Mouse (Mus musculus) lung, adult 2 months (tissue): ENCODE data around the gene St6galnac6. TPM values are rescaled to one million over a fixed set of nuclear protein-coding genes. Genes with fewer than 3 reads are reported as not detected.

ENCODE experiments used
- DNase-seq: peaks from one replicate; pipeline ENCODE4 v3.0.0; 2022
- H3K4me1 ChIP-seq: fragments of 200-500 bp; 2 replicates; pipeline ENCODE4 v1.6.1; 2011; ENCODE audit warnings: low read length; ENCODE audit not compliant: control insufficient read depth, insufficient read depth
- H3K4me3 ChIP-seq: fragments of 200-500 bp; replicated peaks from 2 replicates; pipeline ENCODE3; 2011; ENCODE audit warnings: low read depth, mild to moderate bottlenecking, control low read depth, low read length; ENCODE audit errors: extremely low read depth
- CTCF ChIP-seq: fragments of 200-500 bp; IDR thresholded peaks from 2 replicates; pipeline ENCODE4 v1.5.1; 2011; ENCODE audit warnings: mild to moderate bottlenecking, low read length, control low read depth; ENCODE audit not compliant: insufficient read depth
- POLR2A ChIP-seq: fragments of 200-500 bp; IDR thresholded peaks from 2 replicates; pipeline ENCODE4 v1.6.1; 2011; ENCODE audit warnings: low read depth, mild to moderate bottlenecking, control low read depth, low read length, borderline replicate concordance; ENCODE audit errors: extremely low read depth
- WGBS: fragments of 180-500 bp; shearing (Covaris S2); methylation state at CpG from one replicate; pipeline ENCODE4 v1.1.7; 2018; 5-methylcytosine and 5-hydroxymethylcytosine counted together
- polyA plus RNA-seq: library from polyadenylated mRNA; depleted of rRNA; stranded (reverse); fragments of >200 nt; gene quantifications from 2 replicates; pipeline ENCODE4 v1.2.3, GENCODE M21; 2012

The St6galnac6 gene
- polyA plus RNA-seq, 1 experiment = 59.0 TPM

GRCm38 (mm10) chr2:32598506-32598905 is 1.0 kb upstream of the St6galnac6 start:
- peaks cover 6% of the 10 kb centered on the region for H3K4me1 ChIP-seq
- 60% methylated on average over 8 of the region's 8 CpGs for WGBS
- no peak for DNase-seq
- H3K4me3 ChIP-seq = no peak overlapping the region
- no peak for TF ChIP-seq POLR2A
- TF ChIP-seq CTCF = no peak

- DNase-seq = peak; percentile 42
- Histone ChIP-seq H3K4me1 (peaks cover 7% of the 10 kb centered on the region), H3K4me3 (no peak overlapping the region)
- 39% methylated on average over 8 of the region's 8 CpGs for WGBS
- TF ChIP-seq POLR2A = no peak
- TF ChIP-seq CTCF = peak; percentile 55
Observed at GRCm38 (mm10) chr2:32601417-32602065, 2.0 kb downstream of the St6galnac6 start.

- 1% methylated on average over 11 of the region's 11 CpGs for WGBS
- H3K4me1 ChIP-seq = peaks cover 8% of the 10 kb centered on the region
- peak overlapping the region; percentile 55 for H3K4me3 ChIP-seq
- peak; percentile 92 for DNase-seq
- TF ChIP-seq POLR2A (peak; percentile 27; the same call in 1 of the 2 replicates), CTCF (peak; percentile 88)
Observed at GRCm38 (mm10) chr2:32602600-32603054, 3.1 kb downstream of the St6galnac6 start.

- H3K4me1 ChIP-seq = peaks cover 15% of the 10 kb centered on the region
- DNase-seq = no peak
- H3K4me3 ChIP-seq = no peak overlapping the region
- no peak for TF ChIP-seq POLR2A
- no peak for TF ChIP-seq CTCF
- WGBS = 42% methylated on average over 10 of the region's 10 CpGs
Observed at GRCm38 (mm10) chr2:32604631-32605030, 5.1 kb downstream of the St6galnac6 start.

GRCm38 (mm10) chr2:32606161-32607142 is 6.9 kb downstream of the St6galnac6 start:
- H3K4me1 ChIP-seq = peaks cover 17% of the 10 kb centered on the region
- WGBS = 13% methylated on average over 55 of the region's 55 CpGs
- peak; percentile 80 for DNase-seq

GRCm38 (mm10) chr2:32607262-32607947 is 7.9 kb downstream of the St6galnac6 start:
- 8% methylated on average over 34 of the region's 34 CpGs for WGBS
- Histone ChIP-seq H3K4me3 (peak overlapping the region; percentile 62), H3K4me1 (peaks cover 12% of the 10 kb centered on the region)
- TF ChIP-seq POLR2A (peak; percentile 40; the same call in 1 of the 2 replicates), CTCF (no peak)
- peak; percentile 56 for DNase-seq

More at GRCm38 (mm10) chr2:32606161-32607142, 6.9 kb downstream of the St6galnac6 start:
- peak; percentile 30; the same call in 1 of the 2 replicates for TF ChIP-seq CTCF
- TF ChIP-seq POLR2A = no peak
- H3K4me3 ChIP-seq = peak overlapping the region; percentile 62

GRCm38 (mm10) chr2:32608141-32608777 is 8.8 kb downstream of the St6galnac6 start:
- peak; percentile 65 for DNase-seq
- TF ChIP-seq CTCF (no peak), POLR2A (no peak)
- Histone ChIP-seq H3K4me1 (peaks cover 12% of the 10 kb centered on the region), H3K4me3 (peak overlapping the region; percentile 48)
- WGBS = 10% methylated on average over 25 of the region's 25 CpGs

GRCm38 (mm10) chr2:32608778-32609435 is 9.4 kb downstream of the St6galnac6 start:
- peaks cover 12% of the 10 kb centered on the region for H3K4me1 ChIP-seq
- DNase-seq = no peak
- 69% methylated on average over 18 of the region's 18 CpGs for WGBS
- TF ChIP-seq CTCF (no peak), POLR2A (no peak)
- H3K4me3 ChIP-seq = peak overlapping the region; percentile 48
